Mouse (Mus musculus) liver, adult 2 months (tissue): ENCODE measurements around the gene R3hdm2. TPM values are rescaled to one million over a fixed set of nuclear protein-coding genes. Genes with fewer than 3 reads are reported as not detected.

Experiments used
- DNase-seq: peaks from one replicate; pipeline ENCODE4 v3.0.0-alpha.2; 2011; ENCODE audit warnings: low read depth, low spot score; ENCODE audit errors: extremely low read depth
- H3K27ac ChIP-seq: fragments of 200-500 bp; replicated peaks from 2 replicates; pipeline ENCODE4 v1.5.1; 2012; ENCODE audit warnings: low read depth, mild to moderate bottlenecking, control low read depth, inconsistent platforms, low read length; ENCODE audit not compliant: insufficient read depth
- H3K27me3 ChIP-seq: fragments of 200-500 bp; 2 replicates; pipeline ENCODE4 v1.6.1; 2012; ENCODE audit warnings: mild to moderate bottlenecking, moderate library complexity, low read length, inconsistent platforms; ENCODE audit not compliant: control insufficient read depth, insufficient read depth
- H3K36me3 ChIP-seq: fragments of 200-500 bp; 2 replicates; pipeline ENCODE4 v1.6.1; 2012; ENCODE audit warnings: low read length, inconsistent platforms; ENCODE audit not compliant: control insufficient read depth, insufficient read depth
- H3K4me1 ChIP-seq: fragments of 200-500 bp; 2 replicates; pipeline ENCODE4 v1.6.1; 2011; ENCODE audit warnings: low read length; ENCODE audit not compliant: control insufficient read depth, insufficient read depth
- H3K4me3 ChIP-seq: fragments of 200-500 bp; 2 replicates; pipeline ENCODE4 v1.5.1; 2011; ENCODE audit warnings: low read depth, mild to moderate bottlenecking, control low read depth, low read length, moderate library complexity; ENCODE audit not compliant: insufficient read depth
- H3K79me2 ChIP-seq: fragments of 200-500 bp; 2 replicates; pipeline ENCODE4 v1.6.1; 2012; ENCODE audit warnings: inconsistent platforms, mild to moderate bottlenecking, low read length, moderate library complexity; ENCODE audit not compliant: control insufficient read depth, insufficient read depth
- H3K9ac ChIP-seq: fragments of 200-500 bp; 2 replicates; pipeline ENCODE4 v1.6.1; 2012; ENCODE audit warnings: low read depth, mild to moderate bottlenecking, control low read depth, inconsistent platforms, low read length
- CTCF ChIP-seq: fragments of 200-500 bp; IDR thresholded peaks from 2 replicates; pipeline ENCODE4 v1.5.1; 2011; ENCODE audit warnings: low read depth, low read length, control low read depth
- POLR2A ChIP-seq: fragments of 200-500 bp; IDR thresholded peaks from 2 replicates; pipeline ENCODE4 v1.6.1; 2011; ENCODE audit warnings: low read length, control low read depth; ENCODE audit not compliant: insufficient read depth; ENCODE audit errors: extremely low read depth
- WGBS: fragments of 180-500 bp; shearing (Covaris S2); methylation state at CpG from one replicate; pipeline ENCODE4 v1.1.7; 2018; 5-methylcytosine and 5-hydroxymethylcytosine counted together
- polyA plus RNA-seq: library from polyadenylated mRNA; depleted of rRNA; stranded (reverse); fragments of >200 nt; gene quantifications from 2 replicates; pipeline ENCODE4 v1.2.3, GENCODE M21; 2012
- total RNA-seq: library from RNA; depleted of rRNA; stranded (reverse); fragments of >200 nt; gene quantifications from 2 replicates; pipeline ENCODE4 v1.2.3, GENCODE M21; 2014

R3hdm2 gene
- total and polyA plus RNA-seq, 2 experiments: 15.8 to 66.9 TPM

DNA sequence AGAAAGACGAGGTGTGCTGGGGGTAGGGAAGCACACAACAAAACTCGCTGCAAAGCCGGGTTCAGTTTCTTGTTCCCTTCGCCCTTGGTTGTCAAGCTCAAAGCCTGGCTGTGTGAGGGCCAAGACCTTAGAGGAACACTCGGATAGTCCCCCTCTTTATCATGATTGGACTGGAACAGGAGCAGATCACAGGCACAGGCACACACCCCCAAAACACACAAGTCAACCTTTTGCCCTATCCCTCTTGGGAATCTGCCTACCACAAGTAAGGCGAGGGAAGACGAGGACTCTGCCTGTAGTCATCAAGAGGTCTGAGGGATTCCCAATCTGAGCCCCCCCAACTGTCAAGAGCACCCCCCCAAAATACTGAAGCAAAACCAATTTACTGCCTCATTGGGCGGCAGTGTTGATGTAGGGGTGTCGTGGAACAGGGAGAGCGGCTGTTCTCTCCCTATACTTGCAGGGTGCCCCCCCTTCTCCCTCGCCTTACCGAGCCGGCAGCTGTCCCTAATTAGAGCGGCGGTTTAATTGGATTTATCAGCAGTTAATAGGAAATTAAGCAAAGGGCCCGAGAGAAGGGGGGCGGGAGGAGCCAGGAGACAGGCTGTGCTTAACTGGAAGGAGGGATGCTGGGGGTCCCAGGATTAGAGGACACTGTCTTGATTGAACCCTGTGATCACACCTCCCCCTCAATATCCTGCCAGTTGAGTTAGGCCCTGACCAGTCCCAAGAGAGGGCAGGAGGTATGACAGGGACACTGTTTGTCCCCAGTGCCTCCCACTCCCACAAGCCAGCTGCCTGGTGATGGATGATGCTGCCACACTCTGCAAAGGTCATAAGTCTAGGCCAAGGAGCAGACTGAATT lies 129.9 kb downstream of the R3hdm2 start:
- peaks cover 2% of the 10 kb centered on the region; the same call in 1 of the 2 replicates for H3K27me3 ChIP-seq
- WGBS: 33% methylated on average over 17 of the region's 17 CpGs
- no peak overlapping the region for H3K27ac ChIP-seq
- no peaks in the 10 kb centered on the region for H3K79me2 ChIP-seq
- no peak overlapping the region for H3K9ac ChIP-seq
- DNase-seq: no peak
- no peaks in the 10 kb centered on the region for H3K36me3 ChIP-seq
- peaks cover 7% of the 10 kb centered on the region; the same call in 1 of the 2 replicates for H3K4me1 ChIP-seq
- no peak for TF ChIP-seq CTCF
- no peak overlapping the region for H3K4me3 ChIP-seq

DNA sequence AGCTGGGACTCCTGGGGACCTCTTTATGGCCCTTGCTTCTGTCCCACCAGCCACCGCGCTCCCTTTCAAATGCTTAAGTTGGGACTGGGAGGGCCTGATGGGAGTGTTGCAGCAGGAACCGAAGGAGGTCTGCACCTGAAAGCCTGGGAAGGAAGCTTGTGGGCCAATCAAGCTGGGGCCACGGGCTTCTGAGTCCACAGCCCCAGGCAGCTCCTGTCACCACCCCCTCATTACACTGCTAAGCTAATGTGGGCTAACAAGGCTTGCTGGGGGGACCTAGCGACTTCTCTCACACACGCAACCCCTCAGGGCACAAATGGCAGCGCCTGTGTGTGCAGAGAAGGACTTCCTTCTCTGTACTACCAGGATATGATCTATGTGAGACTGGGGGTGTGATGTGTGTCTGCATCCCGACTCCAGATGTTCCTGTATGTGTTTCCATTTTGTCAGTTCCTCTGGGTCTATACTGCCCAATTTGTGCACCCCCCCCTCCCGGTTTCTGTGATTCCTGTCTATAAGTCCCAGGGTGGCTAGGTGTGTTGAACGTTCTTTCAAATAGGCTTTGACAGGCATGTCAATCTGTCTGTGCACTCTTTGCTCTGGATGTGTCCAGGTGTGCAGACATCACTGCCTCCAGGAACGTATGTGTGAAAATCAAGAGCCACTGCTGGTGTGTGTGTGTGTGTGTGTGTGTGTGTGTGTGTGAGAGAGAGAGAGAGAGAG lies 130.9 kb downstream of the R3hdm2 start:
- 38% methylated on average over 11 of the region's 11 CpGs for WGBS
- peaks cover 2% of the 10 kb centered on the region; the same call in 1 of the 2 replicates for H3K27me3 ChIP-seq
- TF ChIP-seq CTCF (no peak), POLR2A (no peak)
- no peak overlapping the region for H3K4me3 ChIP-seq
- no peaks in the 10 kb centered on the region for H3K36me3 ChIP-seq
- peaks cover 7% of the 10 kb centered on the region; the same call in 1 of the 2 replicates for H3K4me1 ChIP-seq
- no peak overlapping the region for H3K27ac ChIP-seq
- no peak for DNase-seq
- no peaks in the 10 kb centered on the region for H3K79me2 ChIP-seq
- H3K9ac ChIP-seq: no peak overlapping the region

DNA sequence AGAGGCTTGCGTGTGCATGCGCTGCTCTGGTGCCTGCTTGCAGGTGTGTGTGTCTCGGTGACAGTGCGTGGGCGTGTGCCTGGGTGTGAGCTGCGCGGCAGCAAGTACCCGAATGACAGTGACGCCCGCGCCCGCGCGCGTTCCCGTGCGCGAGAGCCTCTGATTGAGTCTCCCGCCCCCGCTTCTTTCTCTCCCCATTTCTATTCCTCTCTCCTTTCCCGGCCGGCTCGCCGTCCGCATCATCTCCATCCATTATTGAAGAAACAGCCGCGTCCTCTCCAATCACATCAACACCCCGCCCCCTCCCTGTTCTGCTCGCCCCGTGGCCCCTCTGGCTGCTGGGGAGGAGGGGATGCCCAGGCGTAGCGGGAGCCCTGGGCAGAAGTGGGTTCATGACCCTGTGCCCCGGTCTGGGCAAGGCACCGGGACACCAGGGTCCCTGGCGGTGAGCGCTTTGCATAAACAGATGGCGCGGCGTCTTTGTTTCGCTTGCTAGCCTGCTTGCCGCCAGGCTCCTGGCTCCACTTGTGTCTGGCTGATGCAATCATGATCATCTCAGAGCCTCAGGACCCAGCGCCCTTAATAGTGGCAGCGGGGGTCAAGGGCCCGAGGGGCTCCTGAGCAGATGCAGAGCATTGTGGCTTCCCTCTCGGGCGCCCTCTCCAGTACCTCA lies 131.6 kb downstream of the R3hdm2 start:
- no peak overlapping the region for H3K27ac ChIP-seq
- no peak for DNase-seq
- no peaks in the 10 kb centered on the region for H3K36me3 ChIP-seq
- H3K9ac ChIP-seq: 0 out of 2 replicates have a peak overlapping the region, but pooled peaks have one; percentile 24
- no peaks in the 10 kb centered on the region for H3K79me2 ChIP-seq
- TF ChIP-seq CTCF: no peak
- no peak for TF ChIP-seq POLR2A
- peaks cover 2% of the 10 kb centered on the region; the same call in 1 of the 2 replicates for H3K27me3 ChIP-seq
- H3K4me3 ChIP-seq: peak overlapping the region; percentile 48; the same call in 1 of the 2 replicates
- H3K4me1 ChIP-seq: peaks cover 10% of the 10 kb centered on the region; the same call in 1 of the 2 replicates
- WGBS: 2% methylated on average over 45 of the region's 46 CpGs

DNA sequence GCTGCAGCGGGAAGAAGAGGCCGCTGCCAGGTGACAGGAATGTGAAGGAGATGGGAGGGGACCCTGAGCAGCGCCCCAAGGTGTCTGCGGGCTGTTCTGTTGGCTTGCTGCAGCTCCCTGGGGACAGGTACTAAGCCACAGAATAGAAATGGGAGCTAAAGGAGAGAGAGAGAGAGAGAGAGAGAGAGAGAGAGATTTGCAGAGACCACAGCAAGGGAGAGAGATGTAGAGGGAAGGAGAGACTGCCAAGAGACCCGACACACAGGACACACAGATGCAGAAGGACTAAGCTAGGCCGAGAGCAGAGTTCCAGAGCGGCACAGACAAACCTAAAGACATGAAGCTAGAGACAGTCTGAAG lies 132.2 kb downstream of the R3hdm2 start:
- TF ChIP-seq CTCF (no peak), POLR2A (no peak)
- Histone ChIP-seq H3K9ac (no peak overlapping the region), H3K27me3 (peaks cover 2% of the 10 kb centered on the region; the same call in 1 of the 2 replicates), H3K27ac (no peak overlapping the region), H3K36me3 (no peaks in the 10 kb centered on the region), H3K4me3 (no peak overlapping the region), H3K4me1 (peaks cover 13% of the 10 kb centered on the region; the same call in 1 of the 2 replicates), H3K79me2 (no peaks in the 10 kb centered on the region)
- WGBS: 12% methylated on average over 7 of the region's 7 CpGs
- DNase-seq: no peak

DNA sequence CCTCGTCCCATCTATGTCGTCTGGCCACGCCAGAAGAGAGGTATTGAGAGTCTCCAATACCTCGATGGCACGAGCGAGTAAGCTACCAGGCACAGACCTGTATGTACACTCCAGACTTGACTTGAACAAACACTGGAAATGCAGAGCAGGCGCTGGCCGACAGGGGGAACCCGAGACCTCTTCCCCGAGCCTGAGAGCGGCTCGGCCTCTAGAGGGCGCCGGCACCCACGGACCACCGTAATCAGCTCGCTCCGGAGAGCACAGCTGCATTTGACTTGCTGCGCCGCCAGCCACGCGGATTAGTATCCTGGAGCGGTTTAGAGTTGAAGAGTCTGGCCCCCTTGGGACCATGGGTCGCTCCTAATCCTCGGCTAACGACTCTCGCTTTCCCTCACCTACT lies 132.7 kb downstream of the R3hdm2 start:
- Histone ChIP-seq H3K27me3 (peaks cover 2% of the 10 kb centered on the region; the same call in 1 of the 2 replicates), H3K4me3 (no peak overlapping the region), H3K36me3 (no peaks in the 10 kb centered on the region; the same call in 1 of the 2 replicates), H3K79me2 (no peaks in the 10 kb centered on the region), H3K4me1 (peaks cover 18% of the 10 kb centered on the region), H3K27ac (no peak overlapping the region), H3K9ac (peak overlapping the region; percentile 47)
- WGBS: under 1% methylated on average over 27 of the region's 27 CpGs
- DNase-seq: peak; percentile 69
- no peak for TF ChIP-seq POLR2A
- peak; percentile 100 for TF ChIP-seq CTCF
